Comparison of ENCODE assay signal across 20 mouse cellular contexts in the genomic region with DNA sequence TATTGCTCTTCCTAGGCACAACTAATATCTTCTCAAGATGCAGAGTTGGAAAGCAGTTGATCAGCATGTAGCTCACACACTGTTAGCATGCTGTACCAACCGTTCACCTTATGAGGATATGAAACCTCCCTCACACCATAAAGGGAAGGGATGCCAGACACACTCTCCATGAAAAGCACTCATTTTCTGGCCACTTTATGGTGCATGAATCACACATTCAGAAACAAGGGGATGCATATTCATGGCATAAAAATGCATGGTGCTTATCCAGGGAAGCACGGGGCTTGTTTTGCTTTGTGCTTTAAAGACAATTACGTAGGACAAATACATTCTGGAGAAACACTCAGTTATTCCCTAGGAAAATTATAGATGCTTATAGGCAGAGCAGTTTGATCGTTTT.
"Had no signal": no experiment of that assay in that cellular context is flagged by ENCODE, and none has a peak within 500 bp of the region (broad histone marks: within the 10 kb centered on the region; RNA-seq: fewer than 3 reads in every experiment).

No protein-coding gene starts in this region.

- H3K9ac ChIP-seq: kidney, embryonic 15.5 days; liver, embryonic 13.5 days; neural tube, embryonic 12.5 days had no signal

- DNase-seq: kidney, adult 8-10 months; kidney, postnatal 10 days; kidney, postnatal 36 days; layer of hippocampus, postnatal 36 days; liver, embryonic 13.5 days; lung, adult 2 months; lung, postnatal 14 days; lung, postnatal 4 days; midbrain, embryonic 14.5 days; retina, postnatal 1 day; right cerebral cortex, postnatal 25 days; spleen, adult 18-20 months; thymus, adult 2 months; thymus, postnatal 14 days; thymus, postnatal 4 days had no signal

- H3K27ac ChIP-seq: kidney, embryonic 15.5 days; left cerebral cortex, adult 2 months; liver, embryonic 13.5 days; neural tube, embryonic 12.5 days; stomach, postnatal 0 days had no signal

- H3K4me1 ChIP-seq: kidney, embryonic 15.5 days; liver, embryonic 13.5 days; neural tube, embryonic 12.5 days had no signal

- H3K9me3 ChIP-seq: kidney, embryonic 15.5 days had no signal

- H3K4me3 ChIP-seq: kidney, embryonic 15.5 days; left cerebral cortex, adult 2 months; liver, embryonic 13.5 days; neural tube, embryonic 12.5 days had no signal

- H3K36me3 ChIP-seq: kidney, embryonic 15.5 days; liver, embryonic 13.5 days; neural tube, embryonic 12.5 days had no signal

- H3K27me3 ChIP-seq: kidney, embryonic 15.5 days; liver, embryonic 13.5 days; neural tube, embryonic 12.5 days had no signal

- H3K4me2 ChIP-seq: kidney, embryonic 15.5 days; liver, embryonic 13.5 days; midbrain, embryonic 11.5 days; neural tube, embryonic 12.5 days had no signal
